Mouse (Mus musculus): ENCODE data around the gene Plekhg6.

Gene Plekhg6

GRCm38 (mm10) chr6:125323547-125323946, 57.0 kb downstream of the Plekhg6 start:
- peak; percentile 76 for DNase-seq

- peak; percentile 91 for DNase-seq
Measured at GRCm38 (mm10) chr6:125322794-125323193, 57.8 kb downstream of the Plekhg6 start.

- peak; percentile 88 for DNase-seq
Measured at GRCm38 (mm10) chr6:125321114-125321855, 59.3 kb downstream of the Plekhg6 start.

GRCm38 (mm10) chr6:125320323-125320722, 60.3 kb downstream of the Plekhg6 start, which contains the start of gene Scnn1a:
TSS of gene Scnn1a (plus strand) at chr6:125320659.
- DNase-seq, result peak; percentile 86

GRCm38 (mm10) chr6:125319919-125320296, 60.7 kb downstream of the Plekhg6 start:
- DNase-seq, result peak; percentile 71

- peak; percentile 86 for DNase-seq
Measured at GRCm38 (mm10) chr6:125318981-125319918, 61.3 kb downstream of the Plekhg6 start.

DNA sequence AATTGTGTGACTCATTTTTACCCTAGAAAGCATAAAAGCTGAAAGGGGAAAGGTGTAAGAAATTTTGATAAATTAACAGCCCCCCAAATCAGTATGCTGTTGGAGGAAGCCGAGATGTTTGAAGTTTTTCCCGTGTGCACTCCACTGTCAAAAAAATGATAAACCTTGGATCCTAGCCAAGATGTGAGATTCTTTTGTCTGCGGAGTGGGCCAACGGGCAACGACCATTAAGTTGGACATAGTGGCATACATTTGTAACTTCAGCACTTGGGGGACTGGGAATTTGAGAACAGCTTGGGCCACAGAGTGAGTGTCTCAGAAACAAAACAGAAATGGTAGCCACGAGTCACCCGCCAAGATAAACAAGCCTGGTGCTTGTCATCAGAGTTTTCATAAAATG, 63.5 kb downstream of the Plekhg6 start:
- DNase-seq, result peak; percentile 79

GRCm38 (mm10) chr6:125314746-125315145, 65.8 kb downstream of the Plekhg6 start:
- peak; percentile 91 for DNase-seq

DNA sequence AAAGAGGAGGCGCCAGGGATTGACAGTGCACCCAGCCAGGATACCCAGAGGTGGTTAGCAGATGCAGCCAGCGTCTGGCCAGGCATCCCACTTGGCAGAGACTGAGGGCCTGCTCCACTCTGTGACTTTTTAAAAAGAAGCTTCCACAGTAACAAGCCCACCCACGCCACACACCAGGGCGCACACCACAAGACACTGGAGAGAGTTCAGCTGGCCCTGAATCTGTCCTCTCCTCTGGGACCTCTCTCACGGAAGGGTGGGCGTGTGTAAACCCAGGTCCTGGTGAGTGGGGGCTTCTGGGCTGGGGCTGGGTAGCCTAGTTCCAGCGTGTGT, 66.4 kb downstream of the Plekhg6 start:
- no peak for DNase-seq

- peak; percentile 100 for DNase-seq
Measured at GRCm38 (mm10) chr6:125313546-125314230, 66.9 kb downstream of the Plekhg6 start, which contains the start of gene Ltbr. TSS of gene Ltbr (minus strand) at chr6:125313885.
